Mouse (Mus musculus): Measurements from ENCODE around the gene C330007P06Rik.

DNA sequence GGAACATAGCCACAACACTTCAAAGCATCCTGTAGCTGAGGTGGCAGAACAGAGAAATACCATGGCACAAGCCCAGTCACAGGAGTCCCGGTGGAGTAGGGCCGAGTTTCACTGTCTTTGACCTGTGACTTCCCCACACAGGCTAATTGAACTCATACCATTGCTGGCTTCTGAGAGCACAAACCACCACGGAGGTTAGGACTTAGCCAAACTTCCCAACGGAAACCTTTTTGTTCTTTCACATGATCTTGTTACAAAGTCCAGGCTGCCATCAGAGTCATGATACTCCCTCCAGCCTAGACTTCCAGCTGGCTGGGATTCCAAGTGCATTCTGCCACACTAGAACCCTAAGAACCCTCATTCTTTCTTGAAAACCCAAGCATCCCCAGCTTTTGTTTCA, 96.2 kb downstream of the C330007P06Rik start:
- TF ChIP-seq POLR2A (IDR thresholded peaks at IDR 0.05; ENCODE audit: low read depth, low read length) (no peak), MAZ (IDR thresholded peaks at IDR 0.05; ENCODE audit: low read depth, low read length) (no peak)

Measured in CH12.LX (cell line).